Mouse (Mus musculus) myocyte (in vitro differentiated cells): ENCODE data around the gene Col6a5.

ENCODE experiments used
- CEBPB ChIP-seq: IDR thresholded peaks from 2 replicates; pipeline ENCODE4 v1.6.1; 2011; ENCODE audit warnings: mild to moderate bottlenecking, moderate library complexity; ENCODE audit not compliant: poor library complexity, insufficient read depth, severe bottlenecking
- E2F4 ChIP-seq: IDR thresholded peaks from one replicate; pipeline ENCODE4 v1.6.1; 2011; ENCODE audit warnings: mild to moderate bottlenecking, control low read depth, moderate library complexity; ENCODE audit not compliant: insufficient read depth
- MAX ChIP-seq: IDR thresholded peaks from one replicate; pipeline ENCODE4 v1.6.1; 2011; ENCODE audit warnings: low read depth, mild to moderate bottlenecking, control low read depth
- MYOD1 ChIP-seq, 3 experiments: IDR thresholded peaks; one replicate each; pipeline ENCODE4 v1.6.1; 2011; ENCODE audit warnings: control low read depth in 2 of 3, low read depth in 2 of 3, mild to moderate bottlenecking in 2 of 3, moderate library complexity in 1 of 3; ENCODE audit not compliant: insufficient read length in 2 of 3, control insufficient read depth in 1 of 3
- MYOG ChIP-seq, 3 experiments: IDR thresholded peaks; one replicate each; pipeline ENCODE4 v1.6.1; 2011; ENCODE audit warnings: control low read depth in 2 of 3, low read depth in 2 of 3, mild to moderate bottlenecking in 2 of 3; ENCODE audit not compliant: insufficient read length in 2 of 3, control insufficient read depth in 1 of 3, insufficient read depth in 1 of 3
- POLR2A ChIP-seq: IDR thresholded peaks from one replicate; pipeline ENCODE4 v1.6.1; 2011; ENCODE audit warnings: low read depth, mild to moderate bottlenecking, control low read depth, moderate library complexity; ENCODE audit not compliant: insufficient read length
- POLR2AphosphoS2 ChIP-seq: IDR thresholded peaks from one replicate; pipeline ENCODE4 v1.6.1; 2011; ENCODE audit warnings: low read depth, control low read depth; ENCODE audit not compliant: insufficient read length
- REST ChIP-seq: IDR thresholded peaks from one replicate; pipeline ENCODE4 v1.6.1; 2011; ENCODE audit warnings: mild to moderate bottlenecking, control low read depth, moderate library complexity; ENCODE audit not compliant: insufficient read depth, insufficient read length
- SRF ChIP-seq: IDR thresholded peaks from one replicate; pipeline ENCODE4 v1.6.1; 2011; ENCODE audit warnings: low read depth; ENCODE audit not compliant: control insufficient read depth, insufficient read length
- TCF12 ChIP-seq: IDR thresholded peaks from one replicate; pipeline ENCODE4 v1.6.1; 2011; ENCODE audit warnings: mild to moderate bottlenecking, control low read depth; ENCODE audit not compliant: poor library complexity, insufficient read depth, severe bottlenecking
- TCF3 ChIP-seq: IDR thresholded peaks from one replicate; pipeline ENCODE4 v1.6.1; 2011; ENCODE audit warnings: low read depth, control low read depth; ENCODE audit not compliant: insufficient read length
- USF1 ChIP-seq: IDR thresholded peaks from one replicate; pipeline ENCODE4 v1.6.1; 2011; ENCODE audit warnings: low read depth, mild to moderate bottlenecking, control low read depth, moderate library complexity

- TF ChIP-seq E2F4: no peak
- TF ChIP-seq POLR2A: no peak
- no peak for TF ChIP-seq MAX
- TF ChIP-seq MYOD1 (IDR thresholded peaks at IDR 0.05; ENCODE audit: control insufficient read depth in 1 of 3, insufficient read length in 2 of 3, low read depth in 2 of 3): no peak
- TF ChIP-seq USF1: no peak
- no peak for TF ChIP-seq CEBPB
- TF ChIP-seq TCF12: no peak
- no peak for TF ChIP-seq REST
- TF ChIP-seq POLR2AphosphoS2: no peak
- TF ChIP-seq MYOG (IDR thresholded peaks at IDR 0.05; ENCODE audit: control insufficient read depth in 1 of 3, insufficient read depth in 1 of 3, insufficient read length in 2 of 3, low read depth in 2 of 3): no peak
- no peak for TF ChIP-seq TCF3
- TF ChIP-seq SRF: no peak
These were observed 149.0 kb downstream of the Col6a5 start for GRCm38 (mm10) chr9:105811458-105811857.
